Mouse (Mus musculus) heart, adult 18-20 months (tissue): ENCODE results near the gene Gpm6b. TPM values are rescaled to one million over a fixed set of nuclear protein-coding genes. Genes with fewer than 3 reads are reported as not detected.

ENCODE experiments used
- DNase-seq, 2 experiments: peaks; one replicate each; pipeline ENCODE4 v3.0.0; 2021 to 2022; ENCODE audit warnings: mixed read lengths in 1 of 2
- total RNA-seq, 2 experiments: library from RNA; stranded (reverse); gene quantifications; 2 replicates each; pipeline ENCODE4 v1.2.3; 2021

The Gpm6b gene
- total RNA-seq, 2 experiments from 2014 or later: 11.4 to 11.9 TPM

- no peak for DNase-seq
Measured at GRCm38 (mm10) chrX:166358955-166359354, 120.2 kb downstream of the Gpm6b start.

DNA sequence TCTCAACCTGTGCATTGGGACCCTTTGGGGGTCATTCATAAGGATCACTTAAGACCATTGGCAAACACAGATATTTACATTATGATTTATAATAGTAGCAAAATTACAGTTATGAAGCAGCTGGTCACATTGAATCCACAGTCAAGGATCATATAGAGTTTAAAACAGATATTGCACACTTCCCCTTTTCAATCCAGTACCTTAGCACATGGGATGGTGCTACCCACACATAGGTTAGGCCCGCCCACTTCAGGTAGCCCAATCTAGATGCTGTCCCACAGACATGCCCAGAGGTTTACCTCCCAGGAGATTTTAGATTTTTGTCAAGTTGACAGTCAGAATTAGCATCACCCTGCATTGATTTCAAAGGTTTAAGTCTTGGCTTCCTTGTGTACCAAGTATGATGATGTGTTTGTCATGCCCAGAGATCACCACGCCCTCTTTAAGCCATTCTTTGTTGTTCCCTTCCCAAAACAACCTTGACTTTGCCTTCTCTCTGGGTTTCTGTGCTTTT is 121.3 kb downstream of the Gpm6b start:
- DNase-seq: no peak

- no peak for DNase-seq
Measured at GRCm38 (mm10) chrX:166360455-166360854, 121.7 kb downstream of the Gpm6b start.

- DNase-seq: no peak
Measured at GRCm38 (mm10) chrX:166365458-166366213, 126.9 kb downstream of the Gpm6b start.

DNA sequence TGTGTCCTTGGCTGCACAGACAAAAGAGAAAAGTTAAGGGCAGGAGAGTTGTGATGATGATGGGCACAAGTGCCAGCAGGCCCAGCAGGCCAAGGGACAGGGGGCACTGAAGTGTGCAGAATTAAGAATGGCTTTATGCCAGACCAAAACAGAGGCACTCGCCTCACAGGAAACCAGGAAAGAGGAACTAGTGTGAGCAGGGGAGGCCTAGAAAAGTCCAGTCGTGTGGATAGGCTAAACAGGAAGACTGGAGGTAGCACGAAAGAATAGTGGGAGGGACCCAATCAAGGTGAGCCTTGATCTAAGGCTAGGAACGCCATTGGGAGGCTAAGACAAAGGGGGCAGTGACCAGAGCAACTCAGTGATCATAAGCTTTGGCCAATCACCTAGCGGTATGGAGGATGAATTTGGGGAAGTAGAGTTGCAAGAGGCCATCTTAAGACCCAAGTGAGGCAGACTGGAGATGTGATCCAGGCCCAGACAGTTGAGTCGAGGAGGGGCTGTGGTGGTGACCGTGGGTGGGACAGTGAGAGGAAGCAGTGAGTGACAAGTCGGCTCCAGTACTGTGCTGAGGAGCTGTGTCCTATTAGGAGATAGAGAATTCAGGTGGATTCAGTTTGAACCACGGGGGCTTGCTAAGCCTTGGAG is 138.1 kb downstream of the Gpm6b start:
- no peak for DNase-seq

- no peak for DNase-seq
Measured at GRCm38 (mm10) chrX:166378652-166379051, 139.9 kb downstream of the Gpm6b start.

DNA sequence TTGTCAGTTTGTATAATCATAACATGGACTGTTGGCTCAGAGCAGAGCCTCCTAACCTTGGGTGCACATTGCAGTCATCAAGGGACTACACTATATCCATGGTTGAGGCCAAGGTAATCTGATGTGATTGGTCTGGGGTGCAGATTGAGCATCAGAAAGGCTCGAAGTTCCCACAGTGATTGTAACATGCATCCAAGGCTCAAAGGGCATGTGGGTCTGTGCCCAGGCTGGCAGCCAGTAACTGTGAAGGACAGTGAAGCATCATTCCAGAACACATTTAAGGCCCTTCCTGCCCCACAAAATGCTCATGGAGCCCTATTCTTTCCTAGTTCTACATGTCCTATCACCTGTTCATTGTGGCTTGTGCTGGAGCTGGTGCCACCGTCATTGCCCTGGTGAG is 144.9 kb downstream of the Gpm6b start:
- no peak for DNase-seq

GRCm38 (mm10) chrX:166384935-166385334 is 146.2 kb downstream of the Gpm6b start:
- peak; percentile 15 to 16 for DNase-seq

DNA sequence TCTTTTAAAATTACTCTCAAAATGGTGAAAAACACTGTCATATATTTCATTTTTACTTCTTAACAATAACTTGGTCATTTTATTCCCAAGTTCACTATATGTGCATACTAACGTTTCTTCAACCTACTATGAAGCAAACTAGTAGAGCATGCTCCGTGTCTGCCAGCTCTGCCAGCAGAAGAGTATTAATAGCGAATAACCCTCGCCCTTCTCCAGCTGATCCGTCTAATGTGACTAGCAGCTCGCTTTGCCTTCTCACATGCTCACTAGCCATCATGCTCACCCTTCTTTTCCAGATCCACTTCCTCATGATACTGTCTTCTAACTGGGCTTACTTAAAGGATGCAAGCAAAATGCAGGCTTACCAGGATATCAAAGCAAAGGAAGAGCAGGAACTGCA is 147.9 kb downstream of the Gpm6b start:
- no peak for DNase-seq

DNA sequence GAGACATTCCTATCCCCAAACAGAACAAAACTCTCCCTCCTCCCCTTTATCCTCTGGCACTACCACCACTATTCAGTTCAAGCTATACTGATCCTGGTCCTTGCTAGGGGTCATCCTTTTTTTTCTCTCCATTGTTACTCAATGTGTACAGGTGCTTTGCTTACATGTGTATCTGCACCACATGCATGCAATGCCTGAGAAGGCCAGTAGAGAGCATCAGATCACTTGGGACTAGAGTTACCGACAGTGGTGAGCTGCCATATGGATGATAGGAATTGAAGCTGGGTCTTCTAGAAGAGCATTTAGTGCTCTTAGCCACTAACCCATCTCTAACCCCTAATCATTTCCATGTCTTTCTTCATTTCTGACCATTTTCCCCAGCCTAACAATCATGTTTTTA is 155.0 kb downstream of the Gpm6b start:
- DNase-seq: no peak

- no peak for DNase-seq
Measured at GRCm38 (mm10) chrX:166407865-166408264, 169.2 kb downstream of the Gpm6b start.

DNA sequence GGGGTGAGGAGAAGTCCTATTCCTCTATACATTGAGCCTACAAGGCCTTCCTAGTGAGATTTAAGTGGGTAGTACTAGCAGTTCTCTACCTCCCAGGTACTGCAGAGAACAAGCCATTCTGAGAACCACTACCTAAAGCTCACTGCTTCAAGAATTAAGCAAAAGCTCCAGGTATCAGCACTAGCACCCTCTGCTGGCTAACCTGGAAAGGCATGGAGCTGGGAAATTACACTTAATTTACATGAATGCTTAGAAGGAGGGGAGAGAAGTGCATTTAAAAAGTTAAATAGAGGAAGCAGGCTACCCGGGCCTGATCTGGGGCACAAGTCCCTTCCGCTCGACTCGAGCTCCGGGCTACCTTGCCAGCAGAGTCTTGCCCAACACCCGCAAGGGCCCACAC is 177.5 kb downstream of the Gpm6b start:
- DNase-seq: peak; percentile 4 to 34

DNA sequence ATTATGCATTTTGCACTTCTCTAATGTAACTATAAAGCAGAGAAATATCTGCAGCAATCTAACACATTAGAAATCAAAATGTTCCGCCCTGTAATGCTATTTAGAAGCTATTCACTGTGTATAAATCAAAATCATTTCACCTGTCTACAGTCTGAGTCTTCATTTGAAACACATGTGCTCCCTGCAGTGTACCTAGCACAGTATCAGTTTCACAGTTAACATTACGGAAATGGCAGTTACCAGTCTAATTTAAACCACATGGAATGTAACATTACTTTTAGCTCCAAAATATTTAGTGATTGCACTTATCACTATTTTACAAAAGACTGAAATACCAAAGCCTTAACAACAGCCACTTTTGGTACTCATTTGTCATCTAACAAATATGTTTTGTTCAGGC is 196.1 kb downstream of the Gpm6b start:
- DNase-seq: no peak

Other genes starting within 250 kb of the Gpm6b start
- gene Gemin8, start 68.5 kb upstream of the Gpm6b start, total RNA-seq: 1 to 10 TPM; 1.7 to 2.7 TPM
- gene Trappc2, start 201.7 kb downstream of the Gpm6b start, total RNA-seq: 10 to 100 TPM; 14.4 to 15.6 TPM
- gene Ofd1, start 201.8 kb downstream of the Gpm6b start, total RNA-seq: 1 to 10 TPM; 3.9 to 5.5 TPM
- 10 to 100 TPM; 21.5 to 27.9 TPM for gene Rab9, start 241.0 kb downstream of the Gpm6b start, total RNA-seq